Mouse (Mus musculus) monocyte, adult 5-6 weeks (primary cell): ENCODE data around the gene Otub1. TPM values are rescaled to one million over a fixed set of nuclear protein-coding genes. Genes with fewer than 3 reads are reported as not detected.

Experiments used
- ATAC-seq: fragments of 153-309, 156-312 bp; replicated peaks from 2 replicates; pipeline ENCODE4 v1.8.0; 2017; ENCODE audit warnings: mild to moderate bottlenecking; ENCODE audit not compliant: low TSS enrichment, insufficient number of reproducible peaks, severe bottlenecking, poor library complexity, low FRiP score
- total RNA-seq: library from RNA; stranded (forward); fragments of 200-1000, 200-491, 200-594 nt; gene quantifications from 3 replicates; pipeline ENCODE4 v1.2.3, GENCODE M21; 2017

Gene Otub1
- total RNA-seq, 1 experiment from 2014 or later, result 71.4 TPM

- ATAC-seq, result no peak
Observed at GRCm38 (mm10) chr19:7155196-7155595, 50.9 kb downstream of the Otub1 start.

- ATAC-seq, result no peak
Observed at GRCm38 (mm10) chr19:7153232-7153631, 52.9 kb downstream of the Otub1 start.

- ATAC-seq, result no peak
Observed at GRCm38 (mm10) chr19:7151927-7152653, 54.0 kb downstream of the Otub1 start.

GRCm38 (mm10) chr19:7151300-7151926 lies 54.7 kb downstream of the Otub1 start:
- ATAC-seq, result no peak

- no peak for ATAC-seq
Observed at GRCm38 (mm10) chr19:7149158-7149685, 56.9 kb downstream of the Otub1 start.

GRCm38 (mm10) chr19:7148541-7149085 lies 57.5 kb downstream of the Otub1 start:
- ATAC-seq, result no peak

Other genes starting within 250 kb of the Otub1 start
- gene Ppp1r14b, start 231.3 kb downstream of the Otub1 start, total RNA-seq, result 31.2 to 34.4 TPM (median 33.6 TPM) in 3 replicates
- 9.2 to 17.4 TPM (median 15.8 TPM) in 3 replicates for gene Plcb3, start 229.8 kb downstream of the Otub1 start, total RNA-seq
- 62.9 to 104 TPM (median 63.6 TPM) in 3 replicates for gene Fkbp2, start 225.8 kb downstream of the Otub1 start, total RNA-seq
- gene Vegfb, start 218.7 kb downstream of the Otub1 start, total RNA-seq, result 0.43 to 3.0 TPM (median 1.8 TPM) in 3 replicates
- 20.1 to 34.0 TPM (median 27.0 TPM) in 3 replicates for gene Dnajc4, start 213.7 kb downstream of the Otub1 start, total RNA-seq
- gene Nudt22, start 210.2 kb downstream of the Otub1 start, total RNA-seq, result 8.8 to 12.2 TPM (median 9.7 TPM) in 3 replicates
- 2.5 to 5.0 TPM (median 3.0 TPM) in 3 replicates for gene Trpt1, start 210.2 kb downstream of the Otub1 start, total RNA-seq
- 265 to 357 TPM (median 285 TPM) in 3 replicates for gene Fermt3, start 186.8 kb downstream of the Otub1 start, total RNA-seq
- 86.9 to 106 TPM (median 100 TPM) in 3 replicates for gene Stip1, start 166.3 kb downstream of the Otub1 start, total RNA-seq
- gene Macrod1, start 149.5 kb downstream of the Otub1 start, total RNA-seq, result 0.32 to 1.8 TPM in 2 of 3 replicates, not detected in the other
- gene Flrt1, start 100.6 kb downstream of the Otub1 start, total RNA-seq, result 0.10 TPM in 1 of 3 replicates, not detected in the others
- gene Cox8a, start 11.3 kb upstream of the Otub1 start, total RNA-seq, result 236 to 274 TPM (median 246 TPM) in 3 replicates
- 14.9 to 17.6 TPM (median 17.5 TPM) in 3 replicates for gene Naa40, start 34.9 kb upstream of the Otub1 start, total RNA-seq
- not detected in 3 replicates for gene Rcor2, start 61.0 kb upstream of the Otub1 start, total RNA-seq
- gene Mark2, start 135.5 kb upstream of the Otub1 start, total RNA-seq, result 24.9 to 78.8 TPM (median 41.5 TPM) in 3 replicates
- 4.9 to 10.9 TPM (median 5.4 TPM) in 3 replicates for gene Spindoc, start 176.7 kb upstream of the Otub1 start, total RNA-seq
- 0.38 to 1.4 TPM (median 0.49 TPM) in 3 replicates for gene 2700081O15Rik, start 211.3 kb upstream of the Otub1 start, total RNA-seq